Mouse (Mus musculus) heart, embryonic 11.5 days (tissue): ENCODE measurements around the gene Fxyd7. TPM values are rescaled to one million over a fixed set of nuclear protein-coding genes. Genes with fewer than 3 reads are reported as not detected.

Experiments used
- ATAC-seq: fragments of 200-750 bp; cut with Nextera tagmentation; replicated peaks from 2 replicates; pipeline ENCODE4 v1.8.0; 2017; ENCODE audit warnings: moderate library complexity; ENCODE audit not compliant: insufficient number of reproducible peaks, low FRiP score, low TSS enrichment
- H3K27ac ChIP-seq: fragments of 300-500 bp; sonication (generic); 2 replicates; pipeline ENCODE4 v1.5.1; 2014; ENCODE audit warnings: mild to moderate bottlenecking, low read depth, low read length
- H3K27me3 ChIP-seq: fragments of 300-500 bp; sonication (generic); 2 replicates; pipeline ENCODE4 v1.6.1; 2014; ENCODE audit warnings: mild to moderate bottlenecking, low read length, mixed read lengths; ENCODE audit not compliant: control insufficient read depth, insufficient read depth
- H3K36me3 ChIP-seq: fragments of 300-500 bp; sonication (generic); 2 replicates; pipeline ENCODE4 v1.6.1; 2014; ENCODE audit warnings: mild to moderate bottlenecking, low read length, moderate library complexity, mixed read lengths; ENCODE audit not compliant: control insufficient read depth, insufficient read depth
- H3K4me1 ChIP-seq: fragments of 300-500 bp; sonication (generic); 2 replicates; pipeline ENCODE4 v1.6.1; 2014; ENCODE audit warnings: low read length; ENCODE audit not compliant: control insufficient read depth, insufficient read depth
- H3K4me2 ChIP-seq: fragments of 300-500 bp; sonication (generic); 2 replicates; pipeline ENCODE4 v1.6.1; 2014; ENCODE audit warnings: mild to moderate bottlenecking, moderate library complexity
- H3K4me3 ChIP-seq: fragments of 300-500 bp; sonication (generic); 2 replicates; pipeline ENCODE4 v1.5.1; 2014; ENCODE audit warnings: low read depth, low read length
- H3K9ac ChIP-seq: fragments of 300-500 bp; sonication (generic); 2 replicates; pipeline ENCODE4 v1.6.1; 2014; ENCODE audit warnings: mild to moderate bottlenecking, low read depth, low read length, moderate library complexity
- H3K9me3 ChIP-seq: fragments of 300-500 bp; sonication (generic); replicated peaks from 2 replicates; pipeline ENCODE4 v1.6.1; 2016; ENCODE audit warnings: low read length; ENCODE audit not compliant: control insufficient read depth
- WGBS: fragments of 180-500 bp; shearing (Covaris S2); extraction: QIAGEN DNeasy Blood & Tissue Kit; methylation state at CpG from one replicate; pipeline ENCODE4 v1.1.7; 2014; ENCODE audit not compliant: insufficient replicate concordance; 5-methylcytosine and 5-hydroxymethylcytosine counted together
- polyA plus RNA-seq: library from polyadenylated mRNA; unstranded; fragments of >200 nt; fragmentation: Nextera tagmentation; extraction: Ambion mirVana; gene quantifications from 2 replicates; pipeline ENCODE4 v1.2.1, GENCODE M21; 2014

The Fxyd7 gene
- polyA plus RNA-seq, 1 experiment from 2014 or later, result 4.9 TPM

- no peak overlapping the region for H3K27ac ChIP-seq
- no peak for ATAC-seq
- H3K36me3 ChIP-seq, result no peaks in the 10 kb centered on the region
- no peak overlapping the region for H3K4me3 ChIP-seq
- WGBS, result 68% methylated on average over 7 of the region's 7 CpGs
- no peaks in the 10 kb centered on the region for H3K27me3 ChIP-seq
- no peak overlapping the region for H3K4me2 ChIP-seq
- no peak overlapping the region for H3K9ac ChIP-seq
- no peaks in the 10 kb centered on the region for H3K4me1 ChIP-seq
- no peaks in the 10 kb centered on the region for H3K9me3 ChIP-seq
Observed at GRCm38 (mm10) chr7:31031731-31032130, 19.5 kb downstream of the Fxyd7 start.

- 0 out of 2 replicates have a peak, but pooled peaks cover 2% of the 10 kb centered on the region for H3K9me3 ChIP-seq
- H3K27ac ChIP-seq, result no peak overlapping the region
- H3K4me3 ChIP-seq, result no peak overlapping the region
- no peak for ATAC-seq
- 64% methylated on average over 2 of the region's 2 CpGs for WGBS
- no peaks in the 10 kb centered on the region for H3K4me1 ChIP-seq
- H3K27me3 ChIP-seq, result no peaks in the 10 kb centered on the region
- no peaks in the 10 kb centered on the region for H3K36me3 ChIP-seq
- H3K4me2 ChIP-seq, result no peak overlapping the region
- no peak overlapping the region for H3K9ac ChIP-seq
Observed at GRCm38 (mm10) chr7:31030717-31031116, 20.6 kb downstream of the Fxyd7 start.

- no peaks in the 10 kb centered on the region for H3K36me3 ChIP-seq
- H3K9ac ChIP-seq, result no peak overlapping the region
- no peaks in the 10 kb centered on the region for H3K4me1 ChIP-seq
- no peak for ATAC-seq
- no peaks in the 10 kb centered on the region for H3K27me3 ChIP-seq
- H3K27ac ChIP-seq, result no peak overlapping the region
- H3K4me3 ChIP-seq, result no peak overlapping the region
- no peak overlapping the region for H3K4me2 ChIP-seq
- WGBS, result 66% methylated on average over 8 of the region's 8 CpGs
- H3K9me3 ChIP-seq, result 0 out of 2 replicates have a peak, but pooled peaks cover 2% of the 10 kb centered on the region
Observed at GRCm38 (mm10) chr7:31028609-31029008, 22.7 kb downstream of the Fxyd7 start.

- no peaks in the 10 kb centered on the region for H3K9me3 ChIP-seq
- no peak overlapping the region for H3K9ac ChIP-seq
- no peak overlapping the region for H3K4me3 ChIP-seq
- no peaks in the 10 kb centered on the region for H3K36me3 ChIP-seq
- H3K4me2 ChIP-seq, result peak overlapping the region; percentile 34
- 45% methylated on average over 10 of the region's 10 CpGs for WGBS
- H3K4me1 ChIP-seq, result peaks cover 13% of the 10 kb centered on the region
- peak; percentile 78 for ATAC-seq
- no peaks in the 10 kb centered on the region for H3K27me3 ChIP-seq
- peak overlapping the region; percentile 64 for H3K27ac ChIP-seq
Observed at GRCm38 (mm10) chr7:31017104-31017901, 34.0 kb downstream of the Fxyd7 start.

- H3K36me3 ChIP-seq, result no peaks in the 10 kb centered on the region
- H3K4me3 ChIP-seq, result no peak overlapping the region
- no peak overlapping the region for H3K4me2 ChIP-seq
- WGBS, result 68% methylated on average over 5 of the region's 5 CpGs
- H3K4me1 ChIP-seq, result peaks cover 13% of the 10 kb centered on the region
- no peak overlapping the region for H3K9ac ChIP-seq
- ATAC-seq, result no peak
- no peaks in the 10 kb centered on the region for H3K27me3 ChIP-seq
- no peaks in the 10 kb centered on the region for H3K9me3 ChIP-seq
- H3K27ac ChIP-seq, result no peak overlapping the region
Observed at GRCm38 (mm10) chr7:31012971-31013370, 38.3 kb downstream of the Fxyd7 start.

- Histone ChIP-seq H3K27me3 (no peaks in the 10 kb centered on the region), H3K9me3 (no peaks in the 10 kb centered on the region), H3K27ac (no peak overlapping the region), H3K4me1 (no peaks in the 10 kb centered on the region), H3K9ac (no peak overlapping the region), H3K4me2 (no peak overlapping the region), H3K36me3 (no peaks in the 10 kb centered on the region), H3K4me3 (no peak overlapping the region)
- ATAC-seq, result no peak
- 73% methylated on average over 3 of the region's 3 CpGs for WGBS
Observed at GRCm38 (mm10) chr7:31008889-31009288, 42.4 kb downstream of the Fxyd7 start.

GRCm38 (mm10) chr7:31008175-31008574 lies 43.1 kb downstream of the Fxyd7 start:
- H3K4me1 ChIP-seq, result no peaks in the 10 kb centered on the region
- WGBS, result 67% methylated on average over 1 of the region's 1 CpGs
- no peak overlapping the region for H3K27ac ChIP-seq
- no peak overlapping the region for H3K4me2 ChIP-seq
- H3K9me3 ChIP-seq, result no peaks in the 10 kb centered on the region
- no peaks in the 10 kb centered on the region for H3K36me3 ChIP-seq
- H3K9ac ChIP-seq, result no peak overlapping the region
- no peaks in the 10 kb centered on the region for H3K27me3 ChIP-seq
- no peak overlapping the region for H3K4me3 ChIP-seq
- ATAC-seq, result no peak

- H3K27ac ChIP-seq, result no peak overlapping the region
- no peak for ATAC-seq
- H3K36me3 ChIP-seq, result no peaks in the 10 kb centered on the region
- H3K4me2 ChIP-seq, result no peak overlapping the region
- no peak overlapping the region for H3K9ac ChIP-seq
- no peaks in the 10 kb centered on the region for H3K27me3 ChIP-seq
- no peak overlapping the region for H3K4me3 ChIP-seq
- 53% methylated on average over 1 of the region's 1 CpGs for whole genome bisulfite sequencing
- H3K9me3 ChIP-seq, result no peaks in the 10 kb centered on the region
- no peaks in the 10 kb centered on the region for H3K4me1 ChIP-seq
Observed at GRCm38 (mm10) chr7:31007775-31008174, 43.5 kb downstream of the Fxyd7 start.

- no peaks in the 10 kb centered on the region for H3K9me3 ChIP-seq
- H3K4me1 ChIP-seq, result peaks cover 11% of the 10 kb centered on the region
- no peak overlapping the region for H3K27ac ChIP-seq
- no peak for ATAC-seq
- no peaks in the 10 kb centered on the region for H3K36me3 ChIP-seq
- no peak overlapping the region for H3K4me2 ChIP-seq
- H3K4me3 ChIP-seq, result no peak overlapping the region
- H3K27me3 ChIP-seq, result no peaks in the 10 kb centered on the region
- 47% methylated on average over 8 of the region's 8 CpGs for WGBS
- H3K9ac ChIP-seq, result no peak overlapping the region
Observed at GRCm38 (mm10) chr7:31002650-31003049, 48.6 kb downstream of the Fxyd7 start.
